Mouse (Mus musculus) cortical plate, adult 2 months (tissue): Measurements from ENCODE around the gene Sf3b6. TPM values are rescaled to one million over a fixed set of nuclear protein-coding genes. Genes with fewer than 3 reads are reported as not detected.
"Not testable (repeated sequence)": the region's sequence is repeated elsewhere in the genome, so short reads cannot be mapped to it uniquely, and the experiment has no call there.

Experiments used
- H3K27ac ChIP-seq: fragments of 200-500 bp; 2 replicates; pipeline ENCODE4 v1.5.1; 2012; ENCODE audit warnings: low read length, control low read depth, inconsistent platforms; ENCODE audit not compliant: insufficient read depth
- H3K4me1 ChIP-seq: fragments of 200-500 bp; 2 replicates; pipeline ENCODE4 v1.6.1; 2011; ENCODE audit warnings: low read length; ENCODE audit not compliant: control insufficient read depth, insufficient read depth
- H3K4me3 ChIP-seq: fragments of 200-500 bp; 2 replicates; pipeline ENCODE4 v1.5.1; 2011; ENCODE audit warnings: mild to moderate bottlenecking, low read length, control low read depth; ENCODE audit not compliant: insufficient read depth
- CTCF ChIP-seq: fragments of 200-500 bp; IDR thresholded peaks from 2 replicates; pipeline ENCODE4 v1.5.1; 2011; ENCODE audit warnings: mild to moderate bottlenecking, control low read depth, low read length; ENCODE audit not compliant: insufficient read depth; ENCODE audit errors: extremely low read depth
- POLR2A ChIP-seq: fragments of 200-500 bp; IDR thresholded peaks from 2 replicates; pipeline ENCODE4 v1.6.1; 2011; ENCODE audit warnings: mild to moderate bottlenecking, low read length, control low read depth; ENCODE audit not compliant: insufficient read depth; ENCODE audit errors: extremely low read depth
- polyA plus RNA-seq: library from polyadenylated mRNA; depleted of rRNA; stranded (reverse); fragments of >200 nt; gene quantifications from 2 replicates; pipeline ENCODE4 v1.2.3, GENCODE M21; 2012; rRNA removed

Gene Sf3b6
- 94.4 and 109 TPM in 2 replicates for polyA plus RNA-seq

GRCm38 (mm10) chr12:4817361-4818101 lies at the start of gene Sf3b6:
Gene Sf3b6, plus strand, starts transcription at chr12:4817544.
- H3K27ac ChIP-seq: no peak within 1 kb of the TSS
- H3K4me1 ChIP-seq: peaks cover 4% of the 10 kb centered on the region
- TF ChIP-seq CTCF (no peak), POLR2A (peak; percentile 84)
- peak within 1 kb of the TSS; percentile 91 for H3K4me3 ChIP-seq

- peak within 1 kb of the TSS; percentile 72 for H3K4me3 ChIP-seq
- TF ChIP-seq CTCF: peak; percentile 43
- peak; percentile 91 for TF ChIP-seq POLR2A
- H3K27ac ChIP-seq: peak within 1 kb of the TSS; percentile 98
- H3K4me1 ChIP-seq: no peaks in the 10 kb centered on the region
Measured at GRCm38 (mm10) chr12:4768492-4769332, 48.6 kb upstream of the Sf3b6 start, which contains the start of the genes Pfn4 and Fam228b. Gene Pfn4, plus strand, starts transcription at chr12:4769022. Gene Fam228b, minus strand, starts transcription at chr12:4769267.

- Histone ChIP-seq H3K27ac (peak overlapping the region; percentile 98; the same call in 1 of the 2 replicates), H3K4me1 (no peaks in the 10 kb centered on the region), H3K4me3 (peak overlapping the region; percentile 72)
- TF ChIP-seq POLR2A (peak; percentile 0; the same call in 1 of the 2 replicates), CTCF (no peak)
Measured at GRCm38 (mm10) chr12:4769333-4769723, 48.0 kb upstream of the Sf3b6 start.

GRCm38 (mm10) chr12:4774895-4775587 lies 42.3 kb upstream of the Sf3b6 start:
- Histone ChIP-seq H3K27ac (no peak overlapping the region), H3K4me1 (no peaks in the 10 kb centered on the region), H3K4me3 (no peak overlapping the region)
- TF ChIP-seq CTCF (no peak), POLR2A (no peak)

- Histone ChIP-seq H3K4me3 (no peak overlapping the region), H3K4me1 (no peaks in the 10 kb centered on the region)
- TF ChIP-seq CTCF (no peak), POLR2A (no peak)
Measured at GRCm38 (mm10) chr12:4775588-4775949, 41.8 kb upstream of the Sf3b6 start.

GRCm38 (mm10) chr12:4777734-4778133 lies 39.6 kb upstream of the Sf3b6 start:
- Histone ChIP-seq H3K27ac (no peak overlapping the region), H3K4me3 (no peak overlapping the region), H3K4me1 (no peaks in the 10 kb centered on the region)
- TF ChIP-seq POLR2A (no peak), CTCF (no peak)

More at GRCm38 (mm10) chr12:4775588-4775949, 41.8 kb upstream of the Sf3b6 start:
- H3K27ac ChIP-seq: no peak overlapping the region

GRCm38 (mm10) chr12:4780245-4780644 lies 37.1 kb upstream of the Sf3b6 start:
- no peaks in the 10 kb centered on the region for H3K4me1 ChIP-seq
- no peak overlapping the region for H3K4me3 ChIP-seq
- no peak for TF ChIP-seq CTCF
- no peak for TF ChIP-seq POLR2A
- no peak overlapping the region for H3K27ac ChIP-seq

GRCm38 (mm10) chr12:4781270-4781669 lies 36.1 kb upstream of the Sf3b6 start:
- Histone ChIP-seq H3K27ac (no peak overlapping the region), H3K4me1 (no peaks in the 10 kb centered on the region), H3K4me3 (no peak overlapping the region)
- TF ChIP-seq CTCF (no peak), POLR2A (no peak)

GRCm38 (mm10) chr12:4781725-4782404 lies 35.5 kb upstream of the Sf3b6 start:
- H3K4me1 ChIP-seq, H3K4me3 ChIP-seq, H3K27ac ChIP-seq: not testable (repeated sequence)
